Mouse (Mus musculus) intestine, embryonic 16.5 days (tissue): Measurements from ENCODE around the gene Cd276. TPM values are rescaled to one million over a fixed set of nuclear protein-coding genes. Genes with fewer than 3 reads are reported as not detected.

Source experiments
- ATAC-seq: fragments of 200-750 bp; cut with Nextera tagmentation; 2 replicates; pipeline ENCODE4 v1.8.0; 2017; ENCODE audit warnings: moderate TSS enrichment, moderate library complexity
- H3K27ac ChIP-seq: fragments of 300-500 bp; sonication (generic); 2 replicates; pipeline ENCODE4 v1.5.1; 2014; ENCODE audit warnings: mild to moderate bottlenecking, low read length
- H3K27me3 ChIP-seq: fragments of 300-500 bp; sonication (generic); replicated peaks from 2 replicates; pipeline ENCODE4 v1.6.1; 2014; ENCODE audit warnings: low read length, control low read depth, mixed read lengths; ENCODE audit not compliant: control insufficient read depth, insufficient read depth
- H3K36me3 ChIP-seq: fragments of 300-500 bp; sonication (generic); 2 replicates; pipeline ENCODE4 v1.6.1; 2014; ENCODE audit warnings: low read length, control low read depth; ENCODE audit not compliant: control insufficient read depth, insufficient read depth
- H3K4me1 ChIP-seq: fragments of 300-500 bp; sonication (generic); 2 replicates; pipeline ENCODE4 v1.6.1; 2014; ENCODE audit warnings: low read length, control low read depth, mixed read lengths; ENCODE audit not compliant: control insufficient read depth, insufficient read depth
- H3K4me2 ChIP-seq: fragments of 300-500 bp; sonication (generic); 2 replicates; pipeline ENCODE4 v1.6.1; 2014; ENCODE audit warnings: low read depth, low read length, control low read depth
- H3K4me3 ChIP-seq: fragments of 300-500 bp; sonication (generic); 2 replicates; pipeline ENCODE4 v1.5.1; 2014; ENCODE audit warnings: mild to moderate bottlenecking, low read length
- H3K9ac ChIP-seq: fragments of 300-500 bp; sonication (generic); 2 replicates; pipeline ENCODE4 v1.6.1; 2014; ENCODE audit warnings: low read depth, low read length
- H3K9me3 ChIP-seq: fragments of 300-500 bp; sonication (generic); 2 replicates; pipeline ENCODE4 v1.6.1; 2016; ENCODE audit warnings: low read length, control low read depth; ENCODE audit not compliant: control insufficient read depth
- WGBS: fragments of 180-500 bp; shearing (Covaris S2); extraction: QIAGEN DNeasy Blood & Tissue Kit; methylation state at CpG from one replicate; pipeline ENCODE4 v1.1.7; 2014; 5-methylcytosine and 5-hydroxymethylcytosine counted together
- polyA plus RNA-seq: library from polyadenylated mRNA; unstranded; fragments of >200 nt; fragmentation: Nextera tagmentation; extraction: Ambion mirVana; gene quantifications from 2 replicates; pipeline ENCODE4 v1.2.1, GENCODE M21; 2015

Gene Cd276
- polyA plus RNA-seq, 1 experiment from 2014 or later = 17.9 TPM

GRCm38 (mm10) chr9:58539886-58540285, 15.4 kb downstream of the Cd276 start:
- Histone ChIP-seq H3K9ac (no peak overlapping the region), H3K27me3 (no peaks in the 10 kb centered on the region), H3K27ac (no peak overlapping the region), H3K4me2 (no peak overlapping the region), H3K36me3 (peaks cover 3% of the 10 kb centered on the region; the same call in 1 of the 2 replicates), H3K4me1 (peaks cover 9% of the 10 kb centered on the region), H3K4me3 (no peak overlapping the region), H3K9me3 (no peaks in the 10 kb centered on the region)
- 0 out of 2 replicates have a peak, but pooled peaks have one; percentile 21 for ATAC-seq
- 47% methylated on average over 5 of the region's 5 CpGs for WGBS

DNA sequence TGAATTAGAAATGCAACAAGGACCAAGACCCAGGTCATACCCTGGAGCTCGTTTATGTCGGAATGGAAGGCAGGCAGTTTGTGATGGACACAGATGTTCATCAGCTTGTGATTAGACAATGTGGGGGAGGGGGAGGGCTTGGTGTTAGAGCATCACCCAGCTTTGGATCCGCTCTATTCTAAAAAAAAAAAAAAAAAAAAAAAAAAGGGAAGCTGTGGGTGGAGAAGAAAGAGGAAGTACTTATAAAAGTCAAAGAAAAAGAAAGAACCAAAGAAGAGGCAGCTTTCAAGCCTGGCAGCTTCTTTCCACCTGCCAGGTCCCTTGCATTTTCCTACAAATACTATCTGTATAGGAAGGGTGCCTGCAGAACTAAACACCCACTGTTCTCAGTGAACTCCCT, 17.5 kb downstream of the Cd276 start:
- H3K4me1 ChIP-seq = peaks cover 9% of the 10 kb centered on the region
- H3K9me3 ChIP-seq = no peaks in the 10 kb centered on the region
- ATAC-seq = no peak
- no peaks in the 10 kb centered on the region for H3K27me3 ChIP-seq
- no peak overlapping the region for H3K4me3 ChIP-seq
- no peak overlapping the region for H3K27ac ChIP-seq
- WGBS = 74% methylated on average over 3 of the region's 3 CpGs
- peaks cover 3% of the 10 kb centered on the region; the same call in 1 of the 2 replicates for H3K36me3 ChIP-seq
- no peak overlapping the region for H3K9ac ChIP-seq
- no peak overlapping the region for H3K4me2 ChIP-seq

DNA sequence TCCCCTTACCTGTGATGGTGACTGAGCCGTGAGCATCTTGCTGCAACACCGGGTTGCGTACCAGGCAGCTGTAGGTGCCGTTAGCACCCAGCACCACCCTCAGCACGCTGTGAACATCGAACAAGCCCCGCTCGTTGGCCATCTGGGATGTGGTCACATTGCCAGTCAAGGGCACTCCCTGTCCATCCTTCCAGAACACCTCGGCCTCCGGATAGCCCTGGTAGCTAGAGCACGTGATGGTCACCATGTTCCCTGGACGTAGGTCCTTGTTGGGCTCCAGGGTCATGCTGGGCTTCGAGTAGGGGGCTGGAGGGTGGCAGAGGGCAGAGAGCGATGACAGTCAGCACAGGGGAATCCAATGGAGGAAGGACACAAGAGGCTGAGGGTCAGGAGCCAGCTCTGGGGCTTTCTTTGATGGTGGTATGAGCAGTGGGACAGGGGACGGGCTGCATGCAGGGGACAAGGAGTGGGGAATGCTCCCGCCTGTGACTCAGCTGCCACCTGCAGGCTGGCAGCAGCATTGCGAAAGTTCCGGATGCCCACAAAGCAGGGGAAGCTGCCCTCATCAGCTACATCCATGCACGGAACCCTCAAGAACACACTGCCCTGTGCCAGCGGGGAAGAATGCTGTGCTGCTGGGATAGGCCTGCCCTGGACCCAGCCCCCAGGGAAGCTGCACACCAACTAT, 19.6 kb downstream of the Cd276 start:
- H3K4me2 ChIP-seq = no peak overlapping the region
- H3K27me3 ChIP-seq = no peaks in the 10 kb centered on the region
- no peak overlapping the region for H3K9ac ChIP-seq
- H3K4me1 ChIP-seq = no peaks in the 10 kb centered on the region
- no peak for ATAC-seq
- H3K9me3 ChIP-seq = no peaks in the 10 kb centered on the region
- 81% methylated on average over 20 of the region's 20 CpGs for WGBS
- peaks cover 3% of the 10 kb centered on the region; the same call in 1 of the 2 replicates for H3K36me3 ChIP-seq
- H3K27ac ChIP-seq = no peak overlapping the region
- H3K4me3 ChIP-seq = no peak overlapping the region

- Histone ChIP-seq H3K27me3 (no peaks in the 10 kb centered on the region), H3K27ac (no peak overlapping the region), H3K36me3 (peaks cover 3% of the 10 kb centered on the region; the same call in 1 of the 2 replicates), H3K4me2 (no peak overlapping the region), H3K9me3 (no peaks in the 10 kb centered on the region), H3K9ac (no peak overlapping the region), H3K4me3 (no peak overlapping the region), H3K4me1 (no peaks in the 10 kb centered on the region)
- no peak for ATAC-seq
- 47% methylated on average over 1 of the region's 1 CpGs for WGBS
Measured at GRCm38 (mm10) chr9:58534766-58535165, 20.5 kb downstream of the Cd276 start.

DNA sequence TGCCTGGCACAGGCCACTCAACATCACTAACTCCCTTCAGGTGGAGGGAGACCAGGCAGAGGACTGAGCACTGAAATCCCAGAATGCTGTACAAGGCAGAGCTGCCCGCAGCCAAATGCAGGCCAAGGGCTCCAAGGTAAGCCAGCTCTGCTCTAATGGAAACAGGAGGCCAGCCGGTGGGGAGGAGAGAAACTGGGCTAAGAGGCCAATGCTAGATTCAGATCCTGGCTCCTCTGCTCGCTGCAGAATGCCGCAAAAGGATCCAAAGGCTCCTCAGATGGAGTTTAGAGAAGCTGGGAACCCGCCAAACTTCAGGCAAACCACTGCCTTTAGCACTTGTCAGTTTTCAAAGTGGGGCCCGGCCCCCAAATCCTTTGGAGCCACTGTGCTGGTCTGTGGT, 21.9 kb downstream of the Cd276 start:
- Histone ChIP-seq H3K4me1 (no peaks in the 10 kb centered on the region), H3K27ac (no peak overlapping the region), H3K4me3 (no peak overlapping the region), H3K4me2 (no peak overlapping the region), H3K36me3 (no peaks in the 10 kb centered on the region; the same call in 1 of the 2 replicates), H3K27me3 (no peaks in the 10 kb centered on the region), H3K9me3 (no peaks in the 10 kb centered on the region), H3K9ac (no peak overlapping the region)
- 92% methylated on average over 6 of the region's 6 CpGs for WGBS
- ATAC-seq = no peak

GRCm38 (mm10) chr9:58532236-58532635, 23.0 kb downstream of the Cd276 start:
- no peak for ATAC-seq
- no peaks in the 10 kb centered on the region for H3K27me3 ChIP-seq
- H3K4me3 ChIP-seq = no peak overlapping the region
- no peaks in the 10 kb centered on the region for H3K4me1 ChIP-seq
- H3K36me3 ChIP-seq = no peaks in the 10 kb centered on the region; the same call in 1 of the 2 replicates
- WGBS = 85% methylated on average over 4 of the region's 4 CpGs
- H3K27ac ChIP-seq = no peak overlapping the region
- no peak overlapping the region for H3K4me2 ChIP-seq
- H3K9ac ChIP-seq = no peak overlapping the region
- H3K9me3 ChIP-seq = no peaks in the 10 kb centered on the region

DNA sequence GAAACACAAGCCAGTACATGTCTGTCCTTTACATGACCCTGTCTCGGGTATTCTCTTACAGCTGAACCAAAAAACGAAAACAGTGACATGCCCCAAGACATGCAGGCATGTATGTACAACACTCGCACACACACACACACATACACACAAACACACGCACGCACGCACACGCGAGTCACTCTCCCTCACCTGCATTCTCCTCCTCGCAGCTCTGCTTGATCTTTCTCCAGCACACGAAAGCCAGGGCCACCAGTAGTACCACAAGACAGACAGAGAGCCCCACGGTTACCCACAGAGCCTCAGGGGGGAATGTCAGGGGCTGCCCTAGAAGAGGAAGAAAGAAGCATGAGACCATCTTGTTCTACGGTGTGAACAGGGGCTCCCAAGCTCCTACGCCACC, 24.8 kb downstream of the Cd276 start:
- Histone ChIP-seq H3K9ac (no peak overlapping the region), H3K27me3 (no peaks in the 10 kb centered on the region), H3K36me3 (no peaks in the 10 kb centered on the region; the same call in 1 of the 2 replicates), H3K27ac (no peak overlapping the region), H3K4me1 (no peaks in the 10 kb centered on the region), H3K4me2 (no peak overlapping the region), H3K4me3 (no peak overlapping the region), H3K9me3 (no peaks in the 10 kb centered on the region)
- no peak for ATAC-seq
- 92% methylated on average over 13 of the region's 13 CpGs for WGBS

DNA sequence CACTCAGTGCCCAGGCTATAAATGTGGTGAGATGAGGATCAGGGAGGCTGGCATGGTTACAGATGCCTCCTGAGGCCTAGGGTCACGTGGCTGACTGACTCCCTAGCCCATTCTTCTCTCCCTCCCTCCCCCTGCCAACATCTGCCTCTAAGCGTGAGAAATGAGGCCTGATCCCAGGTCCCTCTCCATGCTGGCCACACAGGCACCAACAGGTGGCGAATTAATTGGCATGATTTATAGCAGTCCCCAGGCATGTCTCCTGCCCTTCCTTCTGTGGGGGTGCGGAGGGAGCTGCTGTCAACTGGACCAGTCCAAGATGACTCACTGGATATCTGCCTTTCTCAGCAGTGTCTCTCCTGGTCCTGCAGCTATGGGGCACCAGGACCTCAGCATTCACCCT, 27.4 kb downstream of the Cd276 start:
- H3K9me3 ChIP-seq = no peaks in the 10 kb centered on the region
- H3K4me3 ChIP-seq = no peak overlapping the region
- WGBS = 62% methylated on average over 4 of the region's 4 CpGs
- H3K36me3 ChIP-seq = no peaks in the 10 kb centered on the region; the same call in 1 of the 2 replicates
- no peaks in the 10 kb centered on the region for H3K27me3 ChIP-seq
- H3K4me1 ChIP-seq = no peaks in the 10 kb centered on the region
- no peak for ATAC-seq
- no peak overlapping the region for H3K4me2 ChIP-seq
- H3K9ac ChIP-seq = no peak overlapping the region
- no peak overlapping the region for H3K27ac ChIP-seq

DNA sequence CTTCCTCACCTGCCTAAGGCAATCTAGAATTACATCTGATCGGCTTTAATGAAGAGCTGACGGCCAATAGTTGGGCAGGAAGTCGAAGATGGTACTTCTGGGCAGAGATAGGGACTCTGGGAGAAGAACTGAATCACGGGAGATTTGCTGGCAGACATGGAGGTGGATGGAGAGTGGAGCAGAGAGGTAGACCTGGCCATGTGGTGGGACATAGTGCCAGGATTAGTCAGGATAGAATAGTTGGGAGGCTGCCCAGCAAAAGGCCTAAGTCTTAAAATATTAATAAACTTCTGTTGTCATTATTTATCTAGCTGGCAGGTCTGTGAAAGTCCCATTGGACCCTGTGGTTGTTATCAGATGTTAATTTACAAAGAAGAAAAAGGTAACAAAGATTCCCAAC, 30.1 kb downstream of the Cd276 start:
- Histone ChIP-seq H3K27me3 (no peaks in the 10 kb centered on the region), H3K4me1 (peaks cover 5% of the 10 kb centered on the region), H3K9ac (no peak overlapping the region), H3K27ac (no peak overlapping the region), H3K4me3 (no peak overlapping the region), H3K9me3 (no peaks in the 10 kb centered on the region), H3K4me2 (no peak overlapping the region), H3K36me3 (no peaks in the 10 kb centered on the region; the same call in 1 of the 2 replicates)
- 90% methylated on average over 4 of the region's 4 CpGs for WGBS
- ATAC-seq = no peak
